Mouse (Mus musculus) erythroblast, embryonic 14.5 days (primary cell): Measurements from ENCODE around the gene Nr2f2.

Source experiments
- GATA1 ChIP-seq: IDR thresholded peaks from 2 replicates; pipeline ENCODE4 v1.6.1; 2012; ENCODE audit warnings: low read length, inconsistent platforms, mixed read lengths
- TAL1 ChIP-seq: IDR thresholded peaks from 3 replicates; pipeline ENCODE4 v1.6.1; 2012; ENCODE audit warnings: low read length, inconsistent platforms, mixed read lengths

DNA sequence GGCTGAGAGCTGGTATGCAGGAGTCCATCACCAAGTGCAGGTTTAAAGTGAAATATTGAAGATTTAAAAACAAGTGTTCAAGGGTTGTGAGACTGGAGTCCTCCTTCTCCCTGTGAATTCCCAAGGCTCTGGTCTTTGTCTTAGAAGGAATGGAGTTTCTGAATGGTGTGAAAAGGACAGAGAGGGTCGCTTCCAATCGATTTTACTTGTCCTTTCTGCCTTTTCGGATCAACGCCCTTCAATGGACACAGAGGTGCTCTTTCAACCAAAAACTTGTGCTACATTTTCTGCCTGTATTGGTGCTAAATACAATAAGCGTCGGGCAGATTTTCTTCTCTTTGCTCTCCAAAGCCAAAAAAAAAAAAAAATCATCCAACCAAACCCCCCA is 1.7 kb upstream of the Nr2f2 start:
- no peak for TF ChIP-seq GATA1
- no peak for TF ChIP-seq TAL1
